In genomic region chr6:8469918-8470317, GRCm38 (mm10) we compare ENCODE assay signal across 11 mouse cellular contexts.
"Had no signal": no experiment of that assay in that cellular context is flagged by ENCODE, and none has a peak within 500 bp of the region (broad histone marks: within the 10 kb centered on the region; RNA-seq: fewer than 3 reads in every experiment).

No protein-coding gene starts in this region.

- H3K9ac ChIP-seq: limb, embryonic 13.5 days; liver, embryonic 12.5 days; neural tube, embryonic 12.5 days had no signal

- H3K27me3 ChIP-seq: limb, embryonic 13.5 days; liver, embryonic 12.5 days; neural tube, embryonic 12.5 days had no signal

- DNase-seq: kidney, adult 11 months; left cerebral cortex, postnatal 4 days; midbrain, embryonic 14.5 days; thymus, adult 18-20 months; thymus, postnatal 14 days had no signal

- H3K4me3 ChIP-seq: limb, embryonic 13.5 days; liver, embryonic 12.5 days; neural tube, embryonic 12.5 days had no signal

- H3K4me1 ChIP-seq: neural tube, embryonic 12.5 days had no signal

- ATAC-seq: hindbrain, postnatal 0 days; liver, embryonic 12.5 days had no signal

- H3K9me3 ChIP-seq: limb, embryonic 13.5 days; liver, embryonic 12.5 days; neural tube, embryonic 12.5 days had no signal

- H3K36me3 ChIP-seq: limb, embryonic 13.5 days; liver, embryonic 12.5 days; neural tube, embryonic 12.5 days had no signal

- H3K27ac ChIP-seq: hindbrain, postnatal 0 days; kidney, postnatal 0 days; limb, embryonic 13.5 days; liver, embryonic 12.5 days; neural tube, embryonic 12.5 days; stomach, postnatal 0 days had no signal

- H3K4me2 ChIP-seq: limb, embryonic 13.5 days; liver, embryonic 12.5 days; neural tube, embryonic 12.5 days had no signal
